Mouse (Mus musculus): ENCODE results near the gene Ctnnbip1. TPM values are rescaled to one million over a fixed set of nuclear protein-coding genes. Genes with fewer than 3 reads are reported as not detected.

The Ctnnbip1 gene
- polyA plus RNA-seq, 1 experiment from 2014 or later = 85.4 TPM

DNA sequence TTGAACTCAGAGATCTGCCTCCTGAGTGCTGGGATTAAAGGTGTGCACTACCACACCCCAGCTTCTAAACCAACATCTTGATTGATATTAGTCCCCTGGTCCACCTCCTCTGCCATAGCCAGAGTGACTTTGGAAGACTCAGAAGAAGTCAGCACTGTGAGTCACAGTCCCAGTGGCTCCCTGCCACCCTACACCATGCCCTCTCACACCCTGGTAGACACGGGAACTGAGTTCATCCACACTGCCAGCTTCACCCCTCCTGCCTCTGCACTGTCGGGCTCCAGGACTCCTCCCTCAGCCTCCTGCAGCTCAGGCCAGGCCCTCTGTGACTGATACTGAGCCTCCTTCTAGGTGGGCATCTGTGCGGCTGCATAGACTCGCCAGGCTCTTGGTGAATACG lies 32.8 kb downstream of the Ctnnbip1 start:
- no peak overlapping the region for H3K4me2 ChIP-seq
- H3K9ac ChIP-seq = no peak overlapping the region
- H3K9me3 ChIP-seq = no peaks in the 10 kb centered on the region
- no peak for ATAC-seq (ENCODE audit: low FRiP score)
- no peak overlapping the region for H3K4me3 ChIP-seq
- peaks cover 14% of the 10 kb centered on the region; the same call in 1 of the 2 replicates for H3K4me1 ChIP-seq (replicated peaks)
- peaks cover 28% of the 10 kb centered on the region for H3K36me3 ChIP-seq
- 83% methylated on average over 5 of the region's 5 CpGs for WGBS
- H3K27ac ChIP-seq = no peak overlapping the region
- no peaks in the 10 kb centered on the region for H3K27me3 ChIP-seq

DNA sequence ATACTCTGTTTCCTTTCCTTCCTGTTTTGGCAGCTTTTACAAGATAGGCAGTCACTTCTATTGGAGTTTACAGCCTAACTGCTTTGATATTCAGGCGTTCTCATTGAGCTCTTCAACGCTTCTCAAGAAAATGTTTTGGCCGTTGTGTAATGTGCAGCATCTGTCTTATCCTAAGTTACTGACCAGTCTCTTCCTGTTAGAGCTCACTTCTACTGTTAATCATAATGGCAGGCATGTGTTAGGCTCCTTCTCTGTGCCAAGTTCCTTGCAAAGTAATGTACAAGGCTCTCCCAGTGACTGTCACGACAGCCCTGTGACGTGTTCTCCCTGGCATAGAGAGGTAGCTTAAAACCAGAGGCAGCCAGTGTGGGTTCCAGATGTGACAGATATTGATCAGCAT lies 33.7 kb downstream of the Ctnnbip1 start:
- ATAC-seq (ENCODE audit: low FRiP score) = no peak

DNA sequence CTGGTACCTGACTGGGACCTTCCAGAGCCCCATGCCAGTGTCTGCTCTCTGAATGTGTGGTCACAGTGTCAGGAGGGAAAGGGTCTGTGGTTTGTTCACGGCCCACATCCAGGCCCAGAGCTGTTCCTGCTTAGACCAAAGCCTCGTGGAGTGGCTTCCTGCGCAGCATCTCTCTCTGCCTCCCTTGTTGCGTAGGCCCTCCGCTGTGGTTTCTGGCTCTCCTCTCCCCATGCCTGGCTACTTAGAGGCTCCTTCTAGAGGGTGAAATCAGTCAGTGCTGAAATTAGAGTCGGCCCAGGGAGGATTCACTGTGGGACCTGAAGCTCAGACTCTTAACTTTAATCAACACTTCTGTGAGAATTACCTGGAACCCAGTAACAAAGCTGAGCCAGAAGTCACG lies 35.8 kb downstream of the Ctnnbip1 start:
- no peak for ATAC-seq (ENCODE audit: low FRiP score)
- H3K9ac ChIP-seq = no peak overlapping the region
- no peak overlapping the region for H3K4me2 ChIP-seq
- 0 out of 2 replicates have a peak overlapping the region, but pooled peaks have one; percentile 5 for H3K27ac ChIP-seq
- WGBS = 73% methylated on average over 7 of the region's 7 CpGs
- H3K9me3 ChIP-seq = no peaks in the 10 kb centered on the region
- no peaks in the 10 kb centered on the region for H3K27me3 ChIP-seq
- peaks cover 12% of the 10 kb centered on the region for H3K36me3 ChIP-seq
- peaks cover 14% of the 10 kb centered on the region; the same call in 1 of the 2 replicates for H3K4me1 ChIP-seq (replicated peaks)
- no peak overlapping the region for H3K4me3 ChIP-seq

More for the DNA sequence above, 33.7 kb downstream of the Ctnnbip1 start:
- no peak overlapping the region for H3K9ac ChIP-seq
- no peaks in the 10 kb centered on the region for H3K9me3 ChIP-seq
- 91% methylated on average over 5 of the region's 5 CpGs for WGBS
- no peaks in the 10 kb centered on the region for H3K27me3 ChIP-seq
- peaks cover 14% of the 10 kb centered on the region; the same call in 1 of the 2 replicates for H3K4me1 ChIP-seq (replicated peaks)
- no peak overlapping the region for H3K4me3 ChIP-seq
- peaks cover 19% of the 10 kb centered on the region for H3K36me3 ChIP-seq
- no peak overlapping the region for H3K4me2 ChIP-seq
- no peak overlapping the region for H3K27ac ChIP-seq

DNA sequence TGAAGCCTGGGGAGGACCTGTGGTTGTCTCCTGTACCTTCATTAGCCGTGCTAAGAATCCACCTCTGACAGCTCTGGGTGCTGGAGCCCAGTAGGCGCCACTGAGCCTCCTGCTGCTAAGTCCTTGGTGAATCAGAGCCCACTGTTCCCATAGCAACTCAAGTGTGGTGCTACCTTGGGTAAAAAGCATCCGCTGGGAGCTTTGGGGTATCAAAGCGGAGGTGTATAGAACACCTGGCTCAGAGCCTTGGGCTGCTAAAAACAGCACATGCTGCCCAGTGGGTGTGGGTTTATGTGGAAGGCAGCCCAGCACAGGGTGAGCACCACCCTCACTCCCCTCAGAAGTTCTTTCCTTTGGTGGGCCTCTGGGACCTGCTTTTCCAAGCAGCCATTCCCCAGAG lies 38.1 kb downstream of the Ctnnbip1 start:
- Histone ChIP-seq H3K36me3 (peaks cover 23% of the 10 kb centered on the region), H3K9me3 (no peaks in the 10 kb centered on the region), H3K27me3 (no peaks in the 10 kb centered on the region), H3K4me2 (no peak overlapping the region), H3K9ac (no peak overlapping the region), H3K4me3 (no peak overlapping the region), H3K4me1 (replicated peaks) (peaks cover 11% of the 10 kb centered on the region; the same call in 1 of the 2 replicates), H3K27ac (no peak overlapping the region)
- WGBS = 86% methylated on average over 4 of the region's 4 CpGs
- no peak for ATAC-seq (ENCODE audit: low FRiP score)

GRCm38 (mm10) chr4:149557905-149558304 lies 39.9 kb downstream of the Ctnnbip1 start:
- H3K4me2 ChIP-seq = no peak overlapping the region
- no peak for ATAC-seq (ENCODE audit: low FRiP score)
- H3K36me3 ChIP-seq = peaks cover 23% of the 10 kb centered on the region
- no peak overlapping the region for H3K4me3 ChIP-seq
- H3K27ac ChIP-seq = no peak overlapping the region
- no peaks in the 10 kb centered on the region for H3K27me3 ChIP-seq
- H3K9me3 ChIP-seq = no peaks in the 10 kb centered on the region
- WGBS = 78% methylated on average over 5 of the region's 5 CpGs
- no peak overlapping the region for H3K9ac ChIP-seq
- peaks cover 25% of the 10 kb centered on the region for H3K4me1 ChIP-seq (replicated peaks)

- Histone ChIP-seq H3K27me3 (no peaks in the 10 kb centered on the region), H3K4me3 (no peak overlapping the region), H3K4me1 (replicated peaks) (peaks cover 30% of the 10 kb centered on the region), H3K9me3 (no peaks in the 10 kb centered on the region), H3K9ac (no peak overlapping the region), H3K27ac (no peak overlapping the region), H3K4me2 (no peak overlapping the region), H3K36me3 (peaks cover 23% of the 10 kb centered on the region)
- WGBS = 85% methylated on average over 3 of the region's 3 CpGs
- no peak for ATAC-seq (ENCODE audit: low FRiP score)
These were observed 40.4 kb downstream of the Ctnnbip1 start for GRCm38 (mm10) chr4:149558389-149558788.

DNA sequence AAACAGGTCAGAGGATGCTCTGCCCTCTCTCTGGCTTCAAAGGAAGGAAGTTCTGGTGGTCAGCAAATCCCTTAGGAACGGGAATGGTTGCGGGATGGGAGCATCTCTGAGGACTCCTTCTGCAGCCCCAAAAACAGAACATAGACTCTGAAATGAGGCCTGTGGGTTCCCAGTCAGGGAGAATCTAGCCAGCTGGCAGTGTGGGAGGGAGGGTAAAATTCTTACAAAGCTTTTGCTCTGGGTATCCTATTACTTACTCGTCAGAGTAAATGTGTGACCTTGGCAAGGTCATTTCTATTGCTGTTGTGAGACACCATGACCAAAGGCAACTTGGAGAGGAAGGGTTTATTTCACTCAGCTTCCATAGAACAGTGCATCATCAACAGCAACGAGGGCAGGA lies 43.4 kb downstream of the Ctnnbip1 start:
- H3K4me1 ChIP-seq (replicated peaks) = peaks cover 45% of the 10 kb centered on the region
- no peak overlapping the region for H3K9ac ChIP-seq
- H3K4me3 ChIP-seq = no peak overlapping the region
- H3K27me3 ChIP-seq = no peaks in the 10 kb centered on the region
- WGBS = 86% methylated on average over 4 of the region's 4 CpGs
- no peak overlapping the region for H3K4me2 ChIP-seq
- H3K36me3 ChIP-seq = peaks cover 23% of the 10 kb centered on the region
- ATAC-seq (ENCODE audit: low FRiP score) = no peak
- H3K27ac ChIP-seq = peak overlapping the region; percentile 96; the same call in 1 of the 2 replicates
- no peaks in the 10 kb centered on the region for H3K9me3 ChIP-seq

GRCm38 (mm10) chr4:149561986-149562904 lies 44.2 kb downstream of the Ctnnbip1 start:
- Histone ChIP-seq H3K9ac (peak overlapping the region; percentile 64), H3K27me3 (no peaks in the 10 kb centered on the region), H3K9me3 (no peaks in the 10 kb centered on the region), H3K36me3 (peaks cover 23% of the 10 kb centered on the region), H3K4me2 (peak overlapping the region; percentile 39), H3K27ac (peak overlapping the region; percentile 96), H3K4me3 (no peak overlapping the region), H3K4me1 (replicated peaks) (peaks cover 48% of the 10 kb centered on the region)
- WGBS = 35% methylated on average over 21 of the region's 21 CpGs
- peak; percentile 69; the same call in 1 of the 2 replicates for ATAC-seq (ENCODE audit: low FRiP score)

GRCm38 (mm10) chr4:149562905-149563347 lies 44.9 kb downstream of the Ctnnbip1 start:
- peaks cover 16% of the 10 kb centered on the region for H3K36me3 ChIP-seq
- peak; percentile 38; the same call in 1 of the 2 replicates for ATAC-seq (ENCODE audit: low FRiP score)
- H3K4me2 ChIP-seq = peak overlapping the region; percentile 39
- H3K27me3 ChIP-seq = no peaks in the 10 kb centered on the region
- no peak overlapping the region for H3K4me3 ChIP-seq
- peak overlapping the region; percentile 96 for H3K27ac ChIP-seq
- H3K4me1 ChIP-seq (replicated peaks) = peaks cover 55% of the 10 kb centered on the region
- H3K9ac ChIP-seq = peak overlapping the region; percentile 64
- WGBS = 11% methylated on average over 7 of the region's 7 CpGs
- no peaks in the 10 kb centered on the region for H3K9me3 ChIP-seq

DNA sequence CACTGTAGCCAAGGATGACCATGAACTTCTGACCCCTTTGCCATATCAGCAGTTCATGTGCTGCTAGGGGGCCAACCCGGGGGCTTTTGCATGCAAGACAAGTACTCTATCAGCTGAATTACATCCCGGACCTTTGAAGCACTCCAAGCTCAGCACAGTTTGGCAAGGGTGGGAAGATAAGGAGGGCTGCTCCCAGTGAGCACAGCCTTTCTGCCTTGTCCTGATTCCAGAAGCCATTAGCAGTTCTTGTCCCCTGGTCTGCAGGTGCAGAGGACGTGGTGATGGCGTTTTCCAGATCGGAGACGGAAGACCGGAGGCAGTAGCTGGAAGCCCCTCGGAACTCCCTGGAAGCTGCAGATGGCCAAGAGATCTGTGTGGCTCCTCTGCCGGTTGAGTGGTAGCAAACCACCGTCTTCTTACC lies 45.9 kb downstream of the Ctnnbip1 start:
- no peaks in the 10 kb centered on the region for H3K27me3 ChIP-seq
- H3K36me3 ChIP-seq = peaks cover 14% of the 10 kb centered on the region
- H3K4me3 ChIP-seq = no peak overlapping the region; the same call in 1 of the 2 replicates
- peak overlapping the region; percentile 50 for H3K4me2 ChIP-seq
- H3K9ac ChIP-seq = no peak overlapping the region
- H3K9me3 ChIP-seq = no peaks in the 10 kb centered on the region
- no peak for ATAC-seq (ENCODE audit: low FRiP score)
- H3K4me1 ChIP-seq (replicated peaks) = peaks cover 56% of the 10 kb centered on the region
- peak overlapping the region; percentile 96 for H3K27ac ChIP-seq
- 80% methylated on average over 10 of the region's 10 CpGs for WGBS

DNA sequence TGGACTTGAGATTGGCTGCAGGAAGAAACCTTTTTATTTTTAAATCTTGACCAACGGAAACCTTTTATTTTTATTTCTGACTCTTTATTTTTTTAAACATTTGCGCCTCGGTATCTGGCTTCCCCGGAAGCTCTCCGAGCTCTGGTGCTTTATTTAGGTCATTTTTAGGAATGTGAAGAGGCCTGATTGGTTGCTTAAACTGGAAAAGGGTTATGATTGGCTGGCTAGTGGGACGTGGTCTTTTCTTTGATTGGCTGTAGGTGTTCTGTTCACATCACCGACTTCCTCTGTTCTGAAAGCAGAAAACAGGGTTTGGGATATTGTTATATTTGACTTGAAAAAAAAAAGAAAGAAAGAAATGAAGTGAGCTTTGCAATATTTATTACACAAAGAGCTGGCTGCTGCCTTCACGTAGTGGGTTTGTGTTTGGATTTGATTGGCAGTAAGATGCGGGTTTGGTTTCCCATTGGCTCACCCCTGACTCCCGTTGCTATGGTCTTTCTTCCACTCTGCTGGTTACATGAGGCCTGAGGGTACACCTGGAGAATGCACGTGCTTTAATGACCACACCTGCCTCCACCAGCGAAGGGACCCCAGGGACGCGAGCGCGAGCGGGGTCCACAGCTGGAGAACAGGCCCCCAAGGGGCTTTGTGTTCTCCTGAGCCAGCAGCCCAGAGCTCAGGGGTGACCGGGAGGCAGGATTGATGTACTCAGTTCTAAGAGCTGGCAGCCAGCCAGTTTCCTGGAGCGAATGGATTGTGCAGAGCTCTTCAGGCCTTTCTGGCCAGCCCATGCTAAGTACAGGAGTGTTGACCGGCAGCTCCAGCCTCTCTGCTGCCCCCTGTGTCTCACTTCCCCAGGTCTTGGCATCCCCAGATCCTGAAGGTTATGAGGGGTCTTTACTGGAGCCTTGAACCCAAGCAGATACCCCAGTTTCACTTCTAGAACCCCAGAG lies 46.7 kb downstream of the Ctnnbip1 start:
- Histone ChIP-seq H3K9me3 (no peaks in the 10 kb centered on the region), H3K36me3 (peaks cover 7% of the 10 kb centered on the region), H3K4me1 (replicated peaks) (peaks cover 61% of the 10 kb centered on the region), H3K27me3 (no peaks in the 10 kb centered on the region), H3K27ac (peak overlapping the region; percentile 96), H3K4me3 (peak overlapping the region; percentile 16), H3K9ac (peak overlapping the region; percentile 47; the same call in 1 of the 2 replicates), H3K4me2 (peak overlapping the region; percentile 50)
- peak; percentile 63 for ATAC-seq (ENCODE audit: low FRiP score)
- 34% methylated on average over 20 of the region's 20 CpGs for WGBS

Data from hindbrain, embryonic 13.5 days (tissue).